Mouse (Mus musculus): ENCODE measurements around the gene Senp8. TPM values are rescaled to one million over a fixed set of nuclear protein-coding genes. Genes with fewer than 3 reads are reported as not detected.

Senp8 gene
- total RNA-seq, 2 experiments from 2014 or later: 7.9 to 9.6 TPM

DNA sequence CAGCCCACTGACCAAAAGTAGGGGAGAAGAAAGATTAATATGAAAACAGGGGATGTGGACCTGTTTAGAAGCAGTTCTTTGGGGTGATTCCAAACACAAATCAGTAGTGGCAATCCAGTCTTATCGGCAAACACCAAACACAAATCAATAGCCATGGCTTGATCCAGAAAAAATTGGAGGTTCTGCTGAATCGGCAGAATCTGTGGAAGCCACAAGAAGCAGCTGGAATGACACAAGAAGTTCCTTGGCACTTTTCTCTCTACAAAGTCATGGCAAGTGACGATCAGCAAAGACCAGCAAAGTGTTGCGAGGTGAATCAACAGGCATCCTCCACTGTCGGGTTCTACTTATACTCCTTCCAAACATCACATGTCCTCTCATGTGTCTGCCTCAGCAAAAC is 29.4 kb downstream of the Senp8 start:
- DNase-seq: no peak
- intact Hi-C loops (cut with DNase I): loop anchor here (5.0 kb wide), 1 partner anchor 91 kb away; no protein-coding TSS in a partner anchor

DNA sequence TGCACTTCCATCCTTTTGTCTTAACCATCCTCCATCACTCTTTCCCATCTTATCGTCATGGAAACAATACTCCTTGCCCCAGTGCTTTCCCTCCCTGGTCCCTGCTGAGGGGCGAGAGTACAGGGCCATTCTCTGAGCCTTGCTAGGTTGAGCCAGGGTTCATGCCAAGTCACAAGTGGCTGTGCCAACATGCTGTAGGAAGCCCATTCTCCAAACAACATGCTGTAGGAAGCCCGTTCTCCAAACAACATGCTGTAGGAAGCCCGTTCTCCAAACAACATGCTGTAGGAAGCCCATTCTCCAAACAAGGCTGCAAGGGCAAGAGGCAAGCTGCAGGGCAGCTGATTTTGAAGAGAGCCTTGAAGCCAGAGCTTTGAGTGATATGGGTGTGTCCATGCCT is 32.3 kb downstream of the Senp8 start:
- DNase-seq: no peak
- intact Hi-C loops (cut with DNase I): no loop called here

DNA sequence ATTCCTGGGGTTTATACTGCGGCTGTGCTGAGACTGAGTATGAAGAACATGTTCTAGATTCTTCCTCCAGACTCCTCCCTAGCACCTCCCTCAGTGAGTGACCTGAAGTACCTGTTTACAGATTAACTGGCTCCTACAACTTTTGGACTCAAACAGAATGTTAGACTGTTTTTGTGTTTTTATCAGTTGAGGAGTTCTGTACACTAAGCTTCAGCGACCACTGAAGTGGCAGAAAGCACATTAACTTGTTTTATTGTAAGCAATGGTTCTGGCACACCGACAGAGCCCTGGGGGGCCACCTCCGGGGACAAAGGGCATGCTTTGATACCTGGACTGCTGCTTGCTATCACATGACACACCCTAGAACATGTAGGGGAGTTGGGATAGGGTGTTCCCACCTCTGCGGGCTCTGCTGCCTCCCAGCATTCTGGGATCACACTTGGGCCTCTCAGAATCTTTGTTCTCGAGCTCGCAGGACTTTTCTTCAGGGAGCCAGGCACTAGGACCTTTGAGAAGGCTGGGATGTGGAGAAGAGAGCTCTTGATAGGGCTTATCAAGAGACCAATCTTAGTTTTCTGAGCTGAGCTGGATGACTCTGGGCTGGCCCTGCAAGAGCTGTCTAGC is 34.1 kb downstream of the Senp8 start:
- no peak for DNase-seq
- intact Hi-C loops (cut with DNase I): no loop called here

DNA sequence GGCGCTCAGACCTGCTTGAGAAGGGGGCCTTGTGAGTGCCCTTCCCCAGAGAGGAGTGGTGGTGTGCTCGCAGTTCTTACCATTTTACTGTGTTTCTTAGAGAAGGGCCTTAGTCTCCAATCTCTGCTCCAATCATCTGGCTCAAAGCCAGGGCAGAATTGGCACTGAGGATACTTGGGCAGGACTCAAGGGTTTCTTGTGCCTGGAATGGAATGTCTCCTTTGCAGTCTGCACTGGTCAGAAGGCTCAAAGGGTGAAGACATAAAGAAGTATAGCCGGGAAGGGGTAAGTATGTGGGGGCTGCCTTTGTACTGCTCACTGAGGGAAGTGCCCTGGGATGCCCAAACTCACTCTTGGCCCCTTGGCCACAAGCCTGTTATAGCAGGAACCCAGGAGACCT is 41.3 kb downstream of the Senp8 start:
- no peak for DNase-seq
- intact Hi-C loops (cut with DNase I): no loop called here

DNA sequence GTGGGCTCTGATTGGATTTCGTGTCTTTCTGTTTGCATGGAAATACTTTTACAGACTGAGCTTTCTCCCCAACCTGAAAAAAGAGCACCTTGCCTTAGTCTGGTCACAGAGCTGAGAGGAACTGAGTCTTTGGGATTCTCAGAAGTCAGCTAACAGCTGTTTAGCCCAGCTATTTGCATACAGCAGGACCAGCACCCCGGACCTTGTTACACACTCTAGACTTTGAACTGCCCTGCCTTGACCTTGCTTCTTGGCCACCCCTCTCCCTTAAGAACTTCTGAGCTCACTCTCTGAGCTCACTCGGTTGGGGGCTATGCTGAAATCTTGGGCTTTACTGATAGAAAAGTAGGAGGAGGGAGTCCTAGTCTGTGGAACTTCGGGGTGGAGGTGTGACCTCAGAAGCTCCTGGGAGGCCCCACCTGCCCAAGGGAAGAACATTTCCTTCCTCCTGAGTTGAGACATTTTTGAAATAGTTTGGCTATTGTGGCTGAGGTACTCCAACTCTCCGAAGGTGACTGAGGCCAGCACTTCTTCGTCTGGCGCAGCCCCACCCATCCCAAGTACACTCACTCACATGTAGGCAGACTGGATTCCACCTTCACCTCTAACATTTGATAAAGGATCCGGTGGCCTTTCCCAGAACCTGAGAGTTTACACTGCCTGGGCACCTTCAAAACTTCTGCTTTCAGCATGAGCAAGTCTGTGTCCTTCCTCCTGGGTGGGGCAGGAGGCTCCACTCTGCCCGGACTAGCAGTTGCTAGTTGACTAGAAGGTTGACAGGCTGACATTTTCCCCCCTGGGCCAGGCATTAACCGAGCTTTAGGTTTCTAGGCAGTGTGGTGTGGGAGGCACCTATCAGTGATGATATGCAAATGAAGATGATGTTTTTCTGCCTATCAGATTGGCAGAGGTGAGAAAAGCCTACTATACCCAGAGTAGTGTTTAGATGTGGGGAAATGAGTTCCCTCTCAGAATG is 43.4 kb downstream of the Senp8 start:
- intact Hi-C loops (cut with DNase I): no loop called here
- DNase-seq: no peak

- DNase-seq: no peak
- intact Hi-C loops (cut with DNase I): no loop called here
Measured at GRCm38 (mm10) chr9:59703099-59703498, 47.4 kb downstream of the Senp8 start.

GRCm38 (mm10) chr9:59701094-59701493 is 49.4 kb downstream of the Senp8 start:
- intact Hi-C loops (cut with DNase I): no loop called here
- no peak for DNase-seq

GRCm38 (mm10) chr9:59696381-59696780 is 54.1 kb downstream of the Senp8 start:
- intact Hi-C loops (cut with DNase I): no loop called here
- DNase-seq: no peak

GRCm38 (mm10) chr9:59695451-59695813 is 55.1 kb downstream of the Senp8 start:
- no peak for DNase-seq
- intact Hi-C loops (cut with DNase I): no loop called here

- DNase-seq: no peak
- intact Hi-C loops (cut with DNase I): no loop called here
Measured at GRCm38 (mm10) chr9:59694571-59695450, 55.7 kb downstream of the Senp8 start.

- DNase-seq: no peak
- intact Hi-C loops (cut with DNase I): no loop called here
Measured at GRCm38 (mm10) chr9:59692145-59692544, 58.4 kb downstream of the Senp8 start.

- DNase-seq: peak; percentile 81 to 84
- intact Hi-C loops (cut with DNase I): no loop called here
Measured at GRCm38 (mm10) chr9:59691635-59692094, 58.8 kb downstream of the Senp8 start.

DNA sequence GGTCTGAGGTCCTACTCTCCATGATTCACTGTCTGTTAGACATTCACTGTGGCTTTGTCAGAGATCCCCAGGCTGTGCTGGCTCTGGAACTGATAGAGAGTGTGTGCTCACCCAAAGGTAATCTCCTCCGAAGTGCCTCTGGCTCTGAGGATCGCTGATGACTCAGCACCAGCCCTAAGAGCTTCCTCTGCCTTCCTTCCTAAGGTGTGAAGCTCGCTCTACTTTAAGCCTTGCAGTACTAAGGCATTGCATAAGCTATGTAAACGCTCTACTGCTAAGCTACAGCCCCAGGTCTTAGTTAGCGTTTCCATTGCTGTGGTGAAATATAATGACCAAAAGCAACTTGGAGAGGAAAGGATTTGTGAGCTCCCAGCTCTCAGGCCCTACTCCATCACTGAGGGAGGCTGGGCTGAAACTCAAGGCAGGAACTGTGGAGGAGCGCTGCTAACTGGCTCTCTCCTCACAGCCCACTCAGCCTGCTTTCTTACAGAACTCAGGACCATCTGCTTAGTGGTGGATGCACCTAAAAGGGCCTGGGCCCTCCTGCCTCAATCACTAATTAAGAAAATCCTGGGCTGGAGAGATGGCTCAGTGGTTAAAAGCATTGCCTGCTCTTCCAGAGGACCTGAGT is 63.0 kb downstream of the Senp8 start:
- intact Hi-C loops (cut with DNase I): no loop called here
- DNase-seq: no peak

Other genes starting within 250 kb of the Senp8 start
- 10 to 100 TPM; 43.9 to 47.0 TPM for gene Hexa, start 211.2 kb downstream of the Senp8 start, total RNA-seq (2021)
- gene Tmem202, start 210.9 kb downstream of the Senp8 start, total RNA-seq (2021): under 1 TPM; 0.28 to 0.57 TPM
- gene Celf6, start 172.8 kb downstream of the Senp8 start, total RNA-seq (2021): not detected
- gene Parp6, start 133.4 kb downstream of the Senp8 start, total RNA-seq (2021): 10 to 100 TPM; 16.8 to 21.9 TPM
- gene Pkm, start 94.3 kb downstream of the Senp8 start, total RNA-seq (2021): 1,000 to 10,000 TPM; 1,087 to 1,168 TPM
- gene Gramd2, start 70.6 kb downstream of the Senp8 start, total RNA-seq (2021): not detected
- 10 to 100 TPM; 12.6 to 14.8 TPM for gene Myo9a, start 186 bp upstream of the Senp8 start, total RNA-seq (2021)
- not detected for gene Nr2e3, start 209.9 kb upstream of the Senp8 start, total RNA-seq (2021)